In the genomic region with DNA sequence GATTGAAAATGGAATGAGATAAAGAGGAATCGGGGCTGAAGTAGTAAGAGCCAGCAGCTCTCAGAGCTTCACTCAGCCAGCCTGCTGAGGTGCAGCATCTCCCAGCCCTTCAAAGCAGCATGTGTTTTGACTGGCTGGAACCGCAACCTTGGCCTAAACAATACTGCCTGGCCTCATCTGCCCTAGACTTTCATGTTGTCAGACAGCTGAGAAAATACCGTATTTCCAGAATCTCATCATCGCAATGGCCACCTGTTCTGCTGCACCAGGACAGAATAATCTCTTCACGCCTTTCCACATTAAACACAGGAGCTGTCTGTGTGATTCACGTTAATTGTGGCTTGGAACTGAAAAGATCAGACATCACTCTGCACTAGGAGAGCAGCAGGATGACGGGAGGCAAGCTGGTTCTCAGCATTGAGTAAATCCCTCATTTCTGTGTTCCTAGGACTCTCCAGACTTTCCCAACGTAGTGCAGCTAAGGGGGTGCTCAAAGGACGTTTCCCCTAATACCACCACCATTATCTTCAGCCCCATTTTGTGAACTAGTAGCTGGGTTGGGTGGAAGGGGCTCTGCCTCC, we compare ENCODE assay signal across 13 mouse cellular contexts.
DNase-seq lines count a peak whose midpoint lies in the region; ATAC-seq and TF ChIP-seq lines count a peak whose summit lies in the region.
"Had no signal": no experiment of that assay in that cellular context is flagged by ENCODE, and none has a peak within 500 bp of the region (broad histone marks: within the 10 kb centered on the region; RNA-seq: fewer than 3 reads in every experiment).

No protein-coding gene starts in this region.

- no peak overlapping the region for H3K9ac ChIP-seq in hindbrain, embryonic 15.5 days
- no peak overlapping the region for H3K9ac ChIP-seq in hindbrain, embryonic 13.5 days
- H3K9ac ChIP-seq in neural tube, embryonic 13.5 days: peak overlapping the region; percentile 26; the same call in 1 of the 2 replicates
- H3K9ac ChIP-seq in neural tube, embryonic 15.5 days (replicated peaks): no peak overlapping the region
- H3K9ac ChIP-seq in intestine, postnatal 0 days (ENCODE audit: low read depth, low read length): no peak overlapping the region
- H3K9ac ChIP-seq: heart, embryonic 15.5 days; intestine, embryonic 15.5 days had no signal

- no peak for TF ChIP-seq CTCF in intestine, postnatal 0 days (IDR thresholded peaks at IDR 0.05; ENCODE audit: low read depth)

- H3K9me3 ChIP-seq in hindbrain, embryonic 15.5 days: no peaks in the 10 kb centered on the region
- no peaks in the 10 kb centered on the region for H3K9me3 ChIP-seq in hindbrain, embryonic 13.5 days
- no peaks in the 10 kb centered on the region for H3K9me3 ChIP-seq in neural tube, embryonic 13.5 days
- no peaks in the 10 kb centered on the region for H3K9me3 ChIP-seq in neural tube, embryonic 15.5 days (replicated peaks)
- no peaks in the 10 kb centered on the region for H3K9me3 ChIP-seq in intestine, postnatal 0 days (ENCODE audit: control insufficient read depth)
- H3K9me3 ChIP-seq: heart, embryonic 15.5 days; intestine, embryonic 15.5 days had no signal

- H3K36me3 ChIP-seq in hindbrain, embryonic 15.5 days: no peaks in the 10 kb centered on the region
- H3K36me3 ChIP-seq in hindbrain, embryonic 13.5 days: no peaks in the 10 kb centered on the region
- H3K36me3 ChIP-seq in neural tube, embryonic 13.5 days: no peaks in the 10 kb centered on the region
- H3K36me3 ChIP-seq in neural tube, embryonic 15.5 days: no peaks in the 10 kb centered on the region
- no peaks in the 10 kb centered on the region for H3K36me3 ChIP-seq in intestine, postnatal 0 days (ENCODE audit: control insufficient read depth, insufficient read depth)

- H3K4me3 ChIP-seq in hindbrain, embryonic 15.5 days: no peak overlapping the region
- no peak overlapping the region for H3K4me3 ChIP-seq in hindbrain, embryonic 13.5 days
- no peak overlapping the region for H3K4me3 ChIP-seq in neural tube, embryonic 13.5 days
- no peak overlapping the region for H3K4me3 ChIP-seq in neural tube, embryonic 15.5 days (replicated peaks)
- H3K4me3 ChIP-seq in intestine, postnatal 0 days (ENCODE audit: low read depth, low read length): no peak overlapping the region
- H3K4me3 ChIP-seq: heart, embryonic 15.5 days; intestine, embryonic 15.5 days had no signal

- H3K27me3 ChIP-seq in hindbrain, embryonic 15.5 days: 0 out of 2 replicates have a peak, but pooled peaks cover 2% of the 10 kb centered on the region
- H3K27me3 ChIP-seq in hindbrain, embryonic 13.5 days: peaks cover 8% of the 10 kb centered on the region; the same call in 1 of the 2 replicates
- peaks cover 7% of the 10 kb centered on the region for H3K27me3 ChIP-seq in neural tube, embryonic 13.5 days
- H3K27me3 ChIP-seq in neural tube, embryonic 15.5 days (replicated peaks): no peaks in the 10 kb centered on the region; the same call in 1 of the 2 replicates
- no peaks in the 10 kb centered on the region for H3K27me3 ChIP-seq in intestine, postnatal 0 days (replicated peaks; ENCODE audit: control insufficient read depth, insufficient read depth, low read length)
- H3K27me3 ChIP-seq: heart, embryonic 15.5 days; intestine, embryonic 15.5 days had no signal

- 0 out of 2 replicates have a peak, but pooled peaks have one; percentile 36 for ATAC-seq in hindbrain, embryonic 15.5 days (ENCODE audit: low FRiP score, low read depth)
- no peak for ATAC-seq in hindbrain, embryonic 13.5 days (ENCODE audit: low FRiP score)
- ATAC-seq in neural tube, embryonic 13.5 days (ENCODE audit: low read depth): no peak
- ATAC-seq in neural tube, embryonic 15.5 days (ENCODE audit: low FRiP score): no peak
- ATAC-seq in intestine, postnatal 0 days: no peak
- ATAC-seq: intestine, embryonic 15.5 days had no signal

- 0 out of 2 replicates have a peak overlapping the region, but pooled peaks have one; percentile 13 for H3K27ac ChIP-seq in hindbrain, embryonic 15.5 days (replicated peaks)
- no peak overlapping the region for H3K27ac ChIP-seq in hindbrain, embryonic 13.5 days
- H3K27ac ChIP-seq in neural tube, embryonic 13.5 days (replicated peaks): no peak overlapping the region
- no peak overlapping the region for H3K27ac ChIP-seq in neural tube, embryonic 15.5 days (replicated peaks)
- no peak overlapping the region for H3K27ac ChIP-seq in intestine, postnatal 0 days (ENCODE audit: low read depth, low read length)
- H3K27ac ChIP-seq: heart, embryonic 15.5 days; intestine, embryonic 15.5 days had no signal

- WGBS in hindbrain, embryonic 15.5 days: 33% methylated on average over 9 of the region's 9 CpGs
- WGBS in hindbrain, embryonic 13.5 days: 35% methylated on average over 9 of the region's 9 CpGs
- 31% methylated on average over 9 of the region's 9 CpGs for WGBS in neural tube, embryonic 13.5 days
- WGBS in neural tube, embryonic 15.5 days: 19% methylated on average over 9 of the region's 9 CpGs
- 73% methylated on average over 9 of the region's 9 CpGs for WGBS in intestine, postnatal 0 days

- DNase-seq in adrenal gland, postnatal 14 days: peak; percentile 51
- DNase-seq in adrenal gland, adult 2 months: no peak
- no peak for DNase-seq in kidney, adult 9 months
- DNase-seq: cerebellum, postnatal 36 days; gastrocnemius, postnatal 25 days; kidney, postnatal 36 days had no signal

- peaks cover 17% of the 10 kb centered on the region; the same call in 1 of the 2 replicates for H3K4me1 ChIP-seq in hindbrain, embryonic 15.5 days (replicated peaks)
- peaks cover 31% of the 10 kb centered on the region for H3K4me1 ChIP-seq in hindbrain, embryonic 13.5 days (replicated peaks)
- peaks cover 37% of the 10 kb centered on the region for H3K4me1 ChIP-seq in neural tube, embryonic 13.5 days (replicated peaks)
- peaks cover 15% of the 10 kb centered on the region for H3K4me1 ChIP-seq in neural tube, embryonic 15.5 days
- peaks cover 3% of the 10 kb centered on the region; the same call in 1 of the 2 replicates for H3K4me1 ChIP-seq in intestine, postnatal 0 days (replicated peaks; ENCODE audit: control insufficient read depth, insufficient read depth, low read length)
- H3K4me1 ChIP-seq: intestine, embryonic 15.5 days had no signal

- H3K4me2 ChIP-seq in hindbrain, embryonic 15.5 days: no peak overlapping the region
- H3K4me2 ChIP-seq in hindbrain, embryonic 13.5 days: no peak overlapping the region
- no peak overlapping the region for H3K4me2 ChIP-seq in neural tube, embryonic 13.5 days
- H3K4me2 ChIP-seq in neural tube, embryonic 15.5 days: no peak overlapping the region
- H3K4me2 ChIP-seq in intestine, postnatal 0 days (replicated peaks; ENCODE audit: low read depth): no peak overlapping the region
- H3K4me2 ChIP-seq: heart, embryonic 15.5 days; intestine, embryonic 15.5 days had no signal
